Mouse (Mus musculus) left cerebral cortex, adult 9 months (tissue): ENCODE results near the gene Coa5.

Experiments
- DNase-seq, 2 experiments: peaks; one replicate each; pipeline ENCODE4 v3.0.0; 2022; ENCODE audit warnings: low spot score in 2 of 2

Coa5 gene

GRCm38 (mm10) chr1:37430297-37430840 lies 466 bp upstream of the Coa5 start:
- no peak for DNase-seq

GRCm38 (mm10) chr1:37428911-37429310 lies 992 bp downstream of the Coa5 start:
- DNase-seq = no peak

- DNase-seq = no peak
Observed at GRCm38 (mm10) chr1:37427144-37427875, 2.6 kb downstream of the Coa5 start.

- peak in 1 of 2 experiments; percentile 50 for DNase-seq
Observed at GRCm38 (mm10) chr1:37419420-37419819, 10.5 kb downstream of the Coa5 start.

GRCm38 (mm10) chr1:37415394-37415793 lies 14.5 kb downstream of the Coa5 start:
- DNase-seq = no peak

GRCm38 (mm10) chr1:37409647-37410046 lies 20.3 kb downstream of the Coa5 start:
- DNase-seq = no peak

- no peak for DNase-seq
Observed at GRCm38 (mm10) chr1:37408678-37409077, 21.2 kb downstream of the Coa5 start.

GRCm38 (mm10) chr1:37408059-37408458 lies 21.8 kb downstream of the Coa5 start:
- DNase-seq = no peak

- no peak for DNase-seq
Observed at GRCm38 (mm10) chr1:37407228-37407627, 22.7 kb downstream of the Coa5 start.

GRCm38 (mm10) chr1:37405137-37405536 lies 24.8 kb downstream of the Coa5 start:
- DNase-seq = no peak

- DNase-seq = peak in 1 of 2 experiments; percentile 59
Observed at GRCm38 (mm10) chr1:37401687-37402086, 28.2 kb downstream of the Coa5 start.

GRCm38 (mm10) chr1:37399734-37400133 lies 30.2 kb downstream of the Coa5 start:
- no peak for DNase-seq

GRCm38 (mm10) chr1:37398961-37399360 lies 30.9 kb downstream of the Coa5 start:
- DNase-seq = no peak

- DNase-seq = no peak
Observed at GRCm38 (mm10) chr1:37396481-37396880, 33.4 kb downstream of the Coa5 start.

GRCm38 (mm10) chr1:37393174-37393573 lies 36.7 kb downstream of the Coa5 start:
- peak in 1 of 2 experiments; percentile 58 for DNase-seq

GRCm38 (mm10) chr1:37386448-37386971 lies 43.4 kb downstream of the Coa5 start:
- DNase-seq = no peak

GRCm38 (mm10) chr1:37384304-37384703 lies 45.6 kb downstream of the Coa5 start:
- no peak for DNase-seq

GRCm38 (mm10) chr1:37380913-37381312 lies 49.0 kb downstream of the Coa5 start:
- DNase-seq = no peak

GRCm38 (mm10) chr1:37379536-37379935 lies 50.4 kb downstream of the Coa5 start:
- no peak for DNase-seq

GRCm38 (mm10) chr1:37378095-37378494 lies 51.8 kb downstream of the Coa5 start:
- peak in 1 of 2 experiments; percentile 42 for DNase-seq

GRCm38 (mm10) chr1:37376751-37377150 lies 53.2 kb downstream of the Coa5 start:
- DNase-seq = no peak

GRCm38 (mm10) chr1:37376177-37376576 lies 53.7 kb downstream of the Coa5 start:
- no peak for DNase-seq

GRCm38 (mm10) chr1:37368768-37369385 lies 61.0 kb downstream of the Coa5 start:
- peak in 1 of 2 experiments; percentile 42 for DNase-seq
